Mouse (Mus musculus) cerebellum, adult 2 months (tissue): ENCODE results near the gene Mroh2a.

Source experiments
- CTCF ChIP-seq: fragments of 200-500 bp; IDR thresholded peaks from 2 replicates; pipeline ENCODE4 v1.5.1; 2011; ENCODE audit warnings: low read depth, mild to moderate bottlenecking, control low read depth, low read length, moderate library complexity, borderline replicate concordance; ENCODE audit not compliant: insufficient read depth
- POLR2A ChIP-seq: fragments of 200-500 bp; IDR thresholded peaks from 2 replicates; pipeline ENCODE4 v1.6.1; 2011; ENCODE audit warnings: low read length, control low read depth, borderline replicate concordance; ENCODE audit not compliant: insufficient read depth

GRCm38 (mm10) chr1:88299529-88299945 lies 72.8 kb downstream of the Mroh2a start:
- TF ChIP-seq POLR2A (no peak), CTCF (no peak)
